Mouse (Mus musculus) urinary bladder, postnatal 14 days (tissue): ENCODE measurements around the gene Gm44503.

Experiments
- DNase-seq: peaks from one replicate; pipeline ENCODE4 v3.0.0; 2021; ENCODE audit warnings: low spot score

The Gm44503 gene

GRCm38 (mm10) chr9:72958521-72959450 is at the start of gene Gm44503, which contains the start of gene Dyx1c1:
Gm44503 (plus strand) TSS chr9:72958852.
Dyx1c1 (plus strand) TSS chr9:72958785.
- DNase-seq = peak; percentile 74

- DNase-seq = no peak
Observed at GRCm38 (mm10) chr9:72911381-72911780, 47.3 kb upstream of the Gm44503 start.

- no peak for DNase-seq
Observed at GRCm38 (mm10) chr9:72913551-72913950, 45.1 kb upstream of the Gm44503 start.

GRCm38 (mm10) chr9:72915728-72916127 is 42.9 kb upstream of the Gm44503 start:
- DNase-seq = no peak

- DNase-seq = no peak
Observed at GRCm38 (mm10) chr9:72923068-72923467, 35.6 kb upstream of the Gm44503 start.

- peak; percentile 42 for DNase-seq
Observed at GRCm38 (mm10) chr9:72925021-72925934, 33.4 kb upstream of the Gm44503 start, which contains the start of gene Pygo1. Pygo1 (plus strand) TSS chr9:72925645.

- DNase-seq = no peak
Observed at GRCm38 (mm10) chr9:72925935-72926258, 32.8 kb upstream of the Gm44503 start.

- DNase-seq = no peak
Observed at GRCm38 (mm10) chr9:72931166-72931790, 27.4 kb upstream of the Gm44503 start.

- DNase-seq = no peak
Observed at GRCm38 (mm10) chr9:72935309-72935708, 23.3 kb upstream of the Gm44503 start.

GRCm38 (mm10) chr9:72936301-72936700 is 22.4 kb upstream of the Gm44503 start:
- DNase-seq = no peak

- DNase-seq = no peak
Observed at GRCm38 (mm10) chr9:72943424-72943823, 15.2 kb upstream of the Gm44503 start.

GRCm38 (mm10) chr9:72944286-72944685 is 14.4 kb upstream of the Gm44503 start:
- DNase-seq = no peak

GRCm38 (mm10) chr9:72947010-72947409 is 11.6 kb upstream of the Gm44503 start:
- DNase-seq = no peak

GRCm38 (mm10) chr9:72949572-72949971 is 9.1 kb upstream of the Gm44503 start:
- no peak for DNase-seq

GRCm38 (mm10) chr9:72954746-72955145 is 3.9 kb upstream of the Gm44503 start:
- DNase-seq = no peak

GRCm38 (mm10) chr9:72955546-72955945 is 3.1 kb upstream of the Gm44503 start:
- peak; percentile 40 for DNase-seq

GRCm38 (mm10) chr9:72961346-72961745 is 2.7 kb downstream of the Gm44503 start:
- no peak for DNase-seq

- no peak for DNase-seq
Observed at GRCm38 (mm10) chr9:72961959-72962358, 3.3 kb downstream of the Gm44503 start.

GRCm38 (mm10) chr9:72968349-72969061 is 9.9 kb downstream of the Gm44503 start:
- peak; percentile 20 for DNase-seq

- no peak for DNase-seq
Observed at GRCm38 (mm10) chr9:72969874-72970273, 11.2 kb downstream of the Gm44503 start.

- DNase-seq = no peak
Observed at GRCm38 (mm10) chr9:72972435-72972834, 13.8 kb downstream of the Gm44503 start.
